Mouse (Mus musculus): Measurements from ENCODE around the gene Dock7. TPM values are rescaled to one million over a fixed set of nuclear protein-coding genes. Genes with fewer than 3 reads are reported as not detected.

The Dock7 gene
- polyA plus RNA-seq, 1 experiment from 2014 or later, result 71.1 TPM

GRCm38 (mm10) chr4:98922643-98923567 lies 197.8 kb downstream of the Dock7 start:
- Histone ChIP-seq H3K27ac (peak overlapping the region; percentile 99), H3K36me3 (replicated peaks) (no peaks in the 10 kb centered on the region), H3K9ac (peak overlapping the region; percentile 82), H3K4me3 (peak overlapping the region; percentile 79), H3K27me3 (replicated peaks) (no peaks in the 10 kb centered on the region), H3K4me2 (peak overlapping the region; percentile 81), H3K9me3 (no peaks in the 10 kb centered on the region), H3K4me1 (peaks cover 21% of the 10 kb centered on the region)
- peak; percentile 96 for ATAC-seq (replicated peaks)
- WGBS, result under 1% methylated on average over 53 of the region's 53 CpGs

GRCm38 (mm10) chr4:98922061-98922642 lies 198.6 kb downstream of the Dock7 start:
- peak overlapping the region; percentile 79 for H3K4me3 ChIP-seq
- H3K4me2 ChIP-seq, result peak overlapping the region; percentile 81
- peak overlapping the region; percentile 99 for H3K27ac ChIP-seq
- no peaks in the 10 kb centered on the region for H3K9me3 ChIP-seq
- peaks cover 21% of the 10 kb centered on the region for H3K4me1 ChIP-seq
- no peaks in the 10 kb centered on the region for H3K27me3 ChIP-seq (replicated peaks)
- WGBS, result 12% methylated on average over 18 of the region's 18 CpGs
- H3K9ac ChIP-seq, result peak overlapping the region; percentile 58
- no peaks in the 10 kb centered on the region for H3K36me3 ChIP-seq (replicated peaks)
- ATAC-seq (replicated peaks), result peak; percentile 8

- H3K4me2 ChIP-seq, result no peak overlapping the region
- 89% methylated on average over 4 of the region's 4 CpGs for WGBS
- H3K27me3 ChIP-seq (replicated peaks), result no peaks in the 10 kb centered on the region
- no peak for ATAC-seq (replicated peaks)
- peaks cover 20% of the 10 kb centered on the region for H3K4me1 ChIP-seq
- no peaks in the 10 kb centered on the region for H3K36me3 ChIP-seq (replicated peaks)
- H3K9me3 ChIP-seq, result no peaks in the 10 kb centered on the region
- H3K9ac ChIP-seq, result no peak overlapping the region
- H3K4me3 ChIP-seq, result no peak overlapping the region
- no peak overlapping the region for H3K27ac ChIP-seq
Observed at GRCm38 (mm10) chr4:98920896-98921295, 199.8 kb downstream of the Dock7 start.

GRCm38 (mm10) chr4:98918204-98918603 lies 202.5 kb downstream of the Dock7 start:
- Histone ChIP-seq H3K4me1 (peaks cover 5% of the 10 kb centered on the region), H3K36me3 (replicated peaks) (no peaks in the 10 kb centered on the region), H3K4me3 (no peak overlapping the region), H3K9ac (no peak overlapping the region), H3K27me3 (replicated peaks) (no peaks in the 10 kb centered on the region), H3K9me3 (no peaks in the 10 kb centered on the region), H3K4me2 (no peak overlapping the region), H3K27ac (no peak overlapping the region)
- WGBS, result 84% methylated on average over 1 of the region's 1 CpGs
- no peak for ATAC-seq (replicated peaks)

GRCm38 (mm10) chr4:98917724-98918123 lies 203.0 kb downstream of the Dock7 start:
- 83% methylated on average over 2 of the region's 2 CpGs for WGBS
- Histone ChIP-seq H3K27ac (no peak overlapping the region), H3K9me3 (no peaks in the 10 kb centered on the region), H3K4me1 (peaks cover 5% of the 10 kb centered on the region), H3K4me3 (no peak overlapping the region), H3K27me3 (replicated peaks) (no peaks in the 10 kb centered on the region), H3K36me3 (replicated peaks) (no peaks in the 10 kb centered on the region), H3K4me2 (no peak overlapping the region), H3K9ac (no peak overlapping the region)
- no peak for ATAC-seq (replicated peaks)

- H3K4me2 ChIP-seq, result no peak overlapping the region
- 88% methylated on average over 5 of the region's 5 CpGs for WGBS
- H3K9ac ChIP-seq, result no peak overlapping the region
- H3K27ac ChIP-seq, result no peak overlapping the region
- no peaks in the 10 kb centered on the region for H3K4me1 ChIP-seq
- H3K27me3 ChIP-seq (replicated peaks), result no peaks in the 10 kb centered on the region
- H3K4me3 ChIP-seq, result no peak overlapping the region
- H3K9me3 ChIP-seq, result no peaks in the 10 kb centered on the region
- no peak for ATAC-seq (replicated peaks)
- H3K36me3 ChIP-seq (replicated peaks), result no peaks in the 10 kb centered on the region
Observed at GRCm38 (mm10) chr4:98910246-98910645, 210.5 kb downstream of the Dock7 start.

GRCm38 (mm10) chr4:98887148-98887547 lies 233.6 kb downstream of the Dock7 start:
- no peak overlapping the region for H3K4me2 ChIP-seq
- no peak overlapping the region for H3K27ac ChIP-seq
- no peaks in the 10 kb centered on the region for H3K27me3 ChIP-seq (replicated peaks)
- no peak overlapping the region for H3K4me3 ChIP-seq
- H3K9me3 ChIP-seq, result no peaks in the 10 kb centered on the region
- peak; percentile 85 for ATAC-seq (replicated peaks)
- H3K36me3 ChIP-seq (replicated peaks), result no peaks in the 10 kb centered on the region
- no peaks in the 10 kb centered on the region for H3K4me1 ChIP-seq
- no peak overlapping the region for H3K9ac ChIP-seq
- WGBS, result 18% methylated on average over 10 of the region's 10 CpGs

Other genes starting within 250 kb of the Dock7 start
- 25.7 and 32.9 TPM in 2 replicates for gene Usp1, start 197.1 kb downstream of the Dock7 start, polyA plus RNA-seq (2015; fragmentation: Nextera tagmentation; extraction: Ambion mirVana)
- gene Angptl3, start 90.0 kb downstream of the Dock7 start, polyA plus RNA-seq (2015; fragmentation: Nextera tagmentation; extraction: Ambion mirVana), result 1.8 and 2.1 TPM in 2 replicates
- 15.9 and 21.1 TPM in 2 replicates for gene Atg4c, start 73.0 kb upstream of the Dock7 start, polyA plus RNA-seq (2015; fragmentation: Nextera tagmentation; extraction: Ambion mirVana)
- 0.32 TPM in 1 of 2 replicates, not detected in the other for gene Gm12689, start 175.0 kb upstream of the Dock7 start, polyA plus RNA-seq (2015; fragmentation: Nextera tagmentation; extraction: Ambion mirVana)